Mouse (Mus musculus) forebrain, embryonic 10.5 days (tissue): ENCODE measurements around the gene Tpd52l1. TPM values are rescaled to one million over a fixed set of nuclear protein-coding genes. Genes with fewer than 3 reads are reported as not detected.

Experiments used
- DNase-seq: peaks from one replicate; pipeline ENCODE4 v3.0.0-alpha.2; 2017; ENCODE audit warnings: low spot score; ENCODE audit errors: extremely low spot score
- H3K27ac ChIP-seq: fragments of 300-500 bp; sonication (generic); 2 replicates; pipeline ENCODE4 v1.5.1; 2016; ENCODE audit warnings: mild to moderate bottlenecking
- H3K27me3 ChIP-seq: fragments of 300-500 bp; sonication (generic); 2 replicates; pipeline ENCODE4 v1.6.1; 2016; ENCODE audit warnings: mild to moderate bottlenecking; ENCODE audit not compliant: poor library complexity, severe bottlenecking
- H3K36me3 ChIP-seq: fragments of 300-500 bp; sonication (generic); replicated peaks from 2 replicates; pipeline ENCODE4 v1.6.1; 2016; ENCODE audit warnings: mild to moderate bottlenecking, moderate library complexity
- H3K4me1 ChIP-seq: fragments of 300-500 bp; sonication (generic); 2 replicates; pipeline ENCODE4 v1.6.1; 2016
- H3K4me3 ChIP-seq: fragments of 300-500 bp; sonication (generic); 2 replicates; pipeline ENCODE4 v1.5.1; 2016; ENCODE audit warnings: mild to moderate bottlenecking, moderate library complexity
- H3K9me3 ChIP-seq: fragments of 300-500 bp; sonication (generic); 2 replicates; pipeline ENCODE4 v1.6.1; 2016; ENCODE audit warnings: mild to moderate bottlenecking, moderate library complexity
- WGBS: fragments of 180-500 bp; shearing (Covaris S2); methylation state at CpG from one replicate; pipeline ENCODE4 v1.1.7; 2016; 5-methylcytosine and 5-hydroxymethylcytosine counted together
- polyA plus RNA-seq: library from polyadenylated mRNA; unstranded; fragments of >200 nt; fragmentation: Nextera tagmentation; extraction: Ambion mirVana; gene quantifications from 2 replicates; pipeline ENCODE4 v1.2.1, GENCODE M21; 2016

Gene Tpd52l1
- polyA plus RNA-seq: 27.6 and 28.6 TPM in 2 replicates

GRCm38 (mm10) chr10:31445291-31446124 lies at the start of gene Tpd52l1:
Gene Tpd52l1 (minus strand): TSS chr10:31445958.
- Histone ChIP-seq H3K4me3 (peak within 1 kb of the TSS; percentile 75), H3K36me3 (no peaks in the 10 kb centered on the region), H3K9me3 (no peaks in the 10 kb centered on the region), H3K27ac (peak within 1 kb of the TSS; percentile 85), H3K4me1 (peaks cover 7% of the 10 kb centered on the region), H3K27me3 (peaks cover 11% of the 10 kb centered on the region; the same call in 1 of the 2 replicates)
- peak; percentile 89 for DNase-seq
- 1% methylated on average over 59 of the region's 59 CpGs for WGBS

GRCm38 (mm10) chr10:31494296-31494695 lies 48.5 kb upstream of the Tpd52l1 start:
- no peaks in the 10 kb centered on the region for H3K9me3 ChIP-seq
- H3K27ac ChIP-seq: no peak overlapping the region
- DNase-seq: no peak
- WGBS: 93% methylated on average over 1 of the region's 1 CpGs
- no peaks in the 10 kb centered on the region for H3K27me3 ChIP-seq
- no peak overlapping the region for H3K4me3 ChIP-seq
- H3K36me3 ChIP-seq: peaks cover 9% of the 10 kb centered on the region
- no peaks in the 10 kb centered on the region for H3K4me1 ChIP-seq

GRCm38 (mm10) chr10:31467043-31467898 lies 21.5 kb upstream of the Tpd52l1 start:
- no peak overlapping the region for H3K4me3 ChIP-seq
- H3K4me1 ChIP-seq: no peaks in the 10 kb centered on the region
- H3K9me3 ChIP-seq: no peaks in the 10 kb centered on the region
- no peak for DNase-seq
- H3K27me3 ChIP-seq: no peaks in the 10 kb centered on the region
- no peaks in the 10 kb centered on the region for H3K36me3 ChIP-seq
- 85% methylated on average over 10 of the region's 10 CpGs for WGBS
- H3K27ac ChIP-seq: no peak overlapping the region

- no peak for DNase-seq
- 88% methylated on average over 6 of the region's 6 CpGs for WGBS
- H3K4me3 ChIP-seq: no peak overlapping the region
- no peaks in the 10 kb centered on the region for H3K4me1 ChIP-seq
- no peaks in the 10 kb centered on the region for H3K27me3 ChIP-seq
- H3K36me3 ChIP-seq: no peaks in the 10 kb centered on the region
- no peaks in the 10 kb centered on the region for H3K9me3 ChIP-seq
- no peak overlapping the region for H3K27ac ChIP-seq
Observed at GRCm38 (mm10) chr10:31465840-31466541, 20.2 kb upstream of the Tpd52l1 start.

- Histone ChIP-seq H3K27me3 (no peaks in the 10 kb centered on the region), H3K4me3 (no peak overlapping the region), H3K27ac (no peak overlapping the region), H3K9me3 (no peaks in the 10 kb centered on the region), H3K4me1 (no peaks in the 10 kb centered on the region), H3K36me3 (no peaks in the 10 kb centered on the region)
- DNase-seq: no peak
- 89% methylated on average over 4 of the region's 4 CpGs for WGBS
Observed at GRCm38 (mm10) chr10:31465424-31465823, 19.7 kb upstream of the Tpd52l1 start.

GRCm38 (mm10) chr10:31463044-31463443 lies 17.3 kb upstream of the Tpd52l1 start:
- no peak overlapping the region for H3K27ac ChIP-seq
- 96% methylated on average over 2 of the region's 2 CpGs for WGBS
- DNase-seq: no peak
- no peaks in the 10 kb centered on the region for H3K36me3 ChIP-seq
- H3K27me3 ChIP-seq: no peaks in the 10 kb centered on the region
- no peak overlapping the region for H3K4me3 ChIP-seq
- no peaks in the 10 kb centered on the region for H3K9me3 ChIP-seq
- no peaks in the 10 kb centered on the region for H3K4me1 ChIP-seq

- 43% methylated on average over 1 of the region's 1 CpGs for WGBS
Observed at GRCm38 (mm10) chr10:31456806-31457205, 11.0 kb upstream of the Tpd52l1 start.

GRCm38 (mm10) chr10:31447083-31447482 lies 1.3 kb upstream of the Tpd52l1 start:
- H3K27ac ChIP-seq: no peak overlapping the region
- H3K4me1 ChIP-seq: peaks cover 7% of the 10 kb centered on the region
- no peak overlapping the region for H3K4me3 ChIP-seq
- no peaks in the 10 kb centered on the region for H3K9me3 ChIP-seq
- DNase-seq: no peak
- 62% methylated on average over 1 of the region's 1 CpGs for WGBS
- no peaks in the 10 kb centered on the region for H3K36me3 ChIP-seq
- peaks cover 11% of the 10 kb centered on the region; the same call in 1 of the 2 replicates for H3K27me3 ChIP-seq

More at GRCm38 (mm10) chr10:31456806-31457205, 11.0 kb upstream of the Tpd52l1 start:
- Histone ChIP-seq H3K27ac (no peak overlapping the region), H3K4me1 (no peaks in the 10 kb centered on the region), H3K36me3 (no peaks in the 10 kb centered on the region), H3K9me3 (no peaks in the 10 kb centered on the region), H3K4me3 (no peak overlapping the region), H3K27me3 (no peaks in the 10 kb centered on the region)
- no peak for DNase-seq

GRCm38 (mm10) chr10:31444206-31444605 lies 1.6 kb downstream of the Tpd52l1 start:
- no peak for DNase-seq
- H3K36me3 ChIP-seq: no peaks in the 10 kb centered on the region
- WGBS: 66% methylated on average over 7 of the region's 7 CpGs
- no peaks in the 10 kb centered on the region for H3K9me3 ChIP-seq
- peaks cover 7% of the 10 kb centered on the region for H3K4me1 ChIP-seq
- peaks cover 11% of the 10 kb centered on the region; the same call in 1 of the 2 replicates for H3K27me3 ChIP-seq
- H3K27ac ChIP-seq: no peak overlapping the region
- no peak overlapping the region for H3K4me3 ChIP-seq

- H3K4me1 ChIP-seq: peaks cover 7% of the 10 kb centered on the region
- H3K4me3 ChIP-seq: no peak overlapping the region
- H3K27me3 ChIP-seq: peaks cover 11% of the 10 kb centered on the region; the same call in 1 of the 2 replicates
- H3K9me3 ChIP-seq: no peaks in the 10 kb centered on the region
- H3K27ac ChIP-seq: no peak overlapping the region
- no peak for DNase-seq
- H3K36me3 ChIP-seq: no peaks in the 10 kb centered on the region
Observed at GRCm38 (mm10) chr10:31441491-31441890, 4.3 kb downstream of the Tpd52l1 start.

- WGBS: 85% methylated on average over 4 of the region's 4 CpGs
- no peaks in the 10 kb centered on the region for H3K36me3 ChIP-seq
- DNase-seq: no peak
Observed at GRCm38 (mm10) chr10:31436047-31436446, 9.7 kb downstream of the Tpd52l1 start.

GRCm38 (mm10) chr10:31417956-31418355 lies 27.8 kb downstream of the Tpd52l1 start:
- Histone ChIP-seq H3K4me3 (no peak overlapping the region), H3K9me3 (no peaks in the 10 kb centered on the region), H3K27ac (no peak overlapping the region), H3K27me3 (no peaks in the 10 kb centered on the region), H3K36me3 (no peaks in the 10 kb centered on the region), H3K4me1 (peaks cover 8% of the 10 kb centered on the region)
- DNase-seq: no peak

More at GRCm38 (mm10) chr10:31436047-31436446, 9.7 kb downstream of the Tpd52l1 start:
- Histone ChIP-seq H3K4me3 (no peak overlapping the region), H3K9me3 (no peaks in the 10 kb centered on the region), H3K27me3 (no peaks in the 10 kb centered on the region), H3K27ac (no peak overlapping the region), H3K4me1 (no peaks in the 10 kb centered on the region)
